Mouse (Mus musculus) cerebellum, adult 9-10 months (tissue): ENCODE data around the gene Rcn3.
A peak's percentile ranks its signal among the peaks of the same experiment; 100 is the strongest.

ENCODE experiments used
- DNase-seq: peaks from one replicate; pipeline ENCODE4 v3.0.0; 2022

Rcn3 gene

DNA sequence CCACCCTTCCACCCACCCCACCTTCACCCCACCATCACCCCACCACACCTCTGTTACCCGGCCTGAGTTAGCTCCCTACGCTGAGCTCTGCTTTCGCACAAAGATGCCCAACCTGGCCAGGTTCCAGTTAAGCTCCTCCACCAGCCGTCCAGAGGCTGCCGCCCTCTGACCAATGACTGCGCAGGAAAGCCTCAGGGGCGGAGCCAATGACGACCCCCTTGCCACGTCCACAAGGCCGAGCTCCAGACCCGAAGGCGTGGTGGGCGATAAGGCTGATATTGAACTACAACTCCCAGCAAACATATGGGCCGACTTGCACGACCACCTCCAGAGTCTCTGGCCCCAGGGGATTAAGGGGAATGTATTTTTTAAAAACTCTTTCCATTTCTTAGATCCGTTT is at the start of gene Rcn3:
TSS of gene Rcn3 (minus strand) at position 174 of the 400 bp plus-strand sequence.
- no peak for DNase-seq

GRCm38 (mm10) chr7:45141319-45141718 is 49.3 kb upstream of the Rcn3 start:
- no peak for DNase-seq

- no peak for DNase-seq
These were observed 48.1 kb upstream of the Rcn3 start for GRCm38 (mm10) chr7:45139904-45140723.

DNA sequence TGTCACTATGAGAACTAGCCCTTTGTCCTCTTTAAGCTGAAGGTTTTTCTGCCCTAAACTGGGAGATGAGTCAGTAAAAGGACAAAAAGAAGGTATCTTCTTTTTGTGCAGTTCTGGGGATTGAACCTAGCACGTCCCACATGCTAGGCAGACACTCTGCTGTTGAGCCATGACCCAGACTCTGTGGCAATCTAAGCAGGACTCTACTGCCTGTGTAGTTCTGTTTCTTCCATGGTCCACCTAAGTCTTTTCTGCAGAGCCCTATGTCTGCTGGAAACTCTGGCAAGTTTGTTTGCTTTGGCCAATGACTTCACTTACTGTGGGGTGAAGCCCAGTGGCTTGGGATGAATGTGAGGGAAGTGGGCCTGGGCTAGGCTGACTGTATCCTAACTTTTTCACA is 46.4 kb upstream of the Rcn3 start:
- DNase-seq: no peak

DNA sequence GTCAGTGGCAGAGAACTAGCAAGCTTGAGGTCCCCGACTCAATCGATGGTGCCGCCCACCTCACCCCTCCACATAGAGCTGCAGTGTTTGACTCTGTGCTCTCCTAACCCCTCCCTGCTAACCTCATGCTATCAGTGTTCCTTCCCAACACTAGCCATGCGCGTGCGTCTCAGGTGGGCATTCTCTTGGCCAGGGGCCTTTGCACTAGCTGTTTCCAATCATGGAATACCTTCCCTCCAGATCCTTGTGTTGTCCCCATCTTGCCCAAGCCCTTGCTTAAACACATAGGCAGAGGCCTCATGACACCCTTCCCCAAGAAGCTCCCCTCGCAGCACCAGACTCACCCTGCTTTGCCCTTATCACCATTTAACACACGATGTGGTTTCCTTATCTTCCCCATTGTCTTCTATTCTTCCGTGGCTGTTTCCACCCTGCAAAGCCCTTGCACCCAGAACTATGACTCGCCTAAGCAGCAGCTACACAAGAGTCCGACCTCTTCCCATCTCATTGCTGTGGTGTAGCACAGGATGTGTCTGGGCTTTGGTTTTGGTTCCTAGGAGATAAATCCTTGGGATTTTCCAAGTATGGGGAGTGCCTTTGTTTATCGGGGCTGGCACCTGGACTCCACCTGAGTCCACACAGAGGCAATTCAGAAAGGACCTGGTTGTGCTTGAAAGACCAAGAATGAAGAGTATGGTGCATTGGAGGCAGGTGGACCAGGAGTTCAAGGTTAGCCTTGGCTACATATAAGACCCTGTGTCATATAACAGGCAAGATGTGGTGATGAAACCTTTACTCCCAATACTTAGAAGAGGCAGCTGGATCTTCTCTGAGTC is 45.4 kb upstream of the Rcn3 start:
- peak; percentile 39 for DNase-seq

DNA sequence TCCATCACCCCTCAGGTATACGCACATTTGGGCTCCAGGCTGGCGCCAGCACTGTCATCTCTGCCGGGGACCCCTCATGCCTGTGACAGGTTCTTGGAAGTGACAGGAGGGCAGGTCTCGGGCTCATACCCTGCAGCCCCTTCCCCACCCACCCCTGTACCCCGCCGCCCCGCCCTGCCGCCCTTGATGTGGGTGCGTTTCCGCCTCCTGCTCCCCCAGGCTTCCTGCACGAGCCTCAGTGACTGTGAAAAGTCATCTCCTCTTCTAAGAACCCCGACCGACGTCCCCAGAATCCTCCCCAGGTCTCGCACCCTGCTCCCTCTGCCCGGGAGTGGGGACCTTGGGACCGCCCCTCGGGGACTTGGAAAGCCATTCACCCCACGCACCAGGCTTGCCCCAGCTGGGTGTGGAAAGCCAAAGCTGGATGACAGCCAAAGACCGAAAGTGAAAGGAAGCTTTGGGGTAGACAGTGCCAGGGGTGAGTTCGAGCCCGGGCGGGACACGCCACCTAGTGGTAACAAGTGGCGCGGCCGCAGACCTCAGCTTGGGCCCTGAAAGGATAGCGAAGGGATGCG is 44.1 kb upstream of the Rcn3 start, which contains the start of the genes Gm45713 and Flt3l:
TSS of gene Gm45713 (minus strand) at position 239 of the 575 bp plus-strand sequence.
TSS of gene Flt3l (minus strand) at position 440 of the 575 bp plus-strand sequence.
- peak; percentile 94 for DNase-seq

GRCm38 (mm10) chr7:45135370-45135769 is 43.3 kb upstream of the Rcn3 start:
- no peak for DNase-seq

GRCm38 (mm10) chr7:45134544-45135026 is 42.6 kb upstream of the Rcn3 start:
- peak; percentile 54 for DNase-seq

DNA sequence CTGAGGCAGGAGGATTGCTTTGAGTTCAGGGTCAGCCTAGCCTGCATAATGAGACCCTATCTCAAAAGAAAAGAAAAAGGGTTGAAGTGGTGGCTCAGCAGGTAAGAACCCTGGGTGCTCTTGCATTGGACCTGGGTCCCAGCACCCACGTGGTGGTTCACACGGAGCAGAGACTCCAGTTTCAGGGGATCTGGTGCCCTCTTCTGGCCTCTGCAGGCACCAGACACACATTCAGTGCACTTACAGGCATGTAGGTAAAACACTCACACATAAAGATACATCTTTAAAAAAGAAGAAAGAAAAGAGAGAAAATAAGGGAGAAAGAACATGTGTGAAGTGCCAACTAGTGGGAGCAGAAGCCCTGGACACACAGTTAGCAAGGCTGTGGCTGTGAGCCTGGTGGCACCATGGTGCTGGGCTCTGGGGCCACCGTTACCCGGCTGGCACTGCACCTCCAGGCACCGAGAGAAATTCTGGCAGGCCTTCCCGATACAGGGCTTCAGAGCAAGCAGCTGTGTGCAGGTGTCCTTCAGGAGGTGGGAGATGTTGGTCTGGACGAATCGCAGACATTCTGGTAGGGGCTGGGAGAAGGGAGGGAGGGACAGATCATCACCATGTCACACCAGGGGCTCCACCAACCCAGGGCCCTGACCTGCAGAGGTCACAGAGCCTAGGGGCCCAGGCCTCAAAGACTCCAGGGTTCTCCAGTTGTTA is 41.6 kb upstream of the Rcn3 start:
- DNase-seq: no peak

DNA sequence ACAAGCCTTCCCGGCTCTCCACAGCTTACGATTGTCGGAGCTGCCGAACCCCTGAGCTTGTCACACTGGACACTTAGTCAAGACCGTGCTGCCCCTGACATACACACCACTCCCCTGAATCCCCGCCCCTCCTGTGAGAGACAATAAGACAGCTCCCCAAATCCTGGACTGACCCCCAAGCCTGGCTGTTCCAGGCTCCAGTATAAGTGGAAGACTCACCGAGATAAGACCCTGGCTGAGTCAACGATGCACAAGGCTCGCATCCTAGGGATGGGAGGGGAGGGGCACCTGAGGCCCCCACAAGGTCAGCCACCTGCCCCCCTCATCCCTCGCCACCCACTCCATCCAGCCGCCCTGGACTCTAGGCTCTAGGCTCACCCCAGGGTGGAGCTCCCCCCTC is 39.8 kb upstream of the Rcn3 start:
- peak; percentile 45 for DNase-seq

DNA sequence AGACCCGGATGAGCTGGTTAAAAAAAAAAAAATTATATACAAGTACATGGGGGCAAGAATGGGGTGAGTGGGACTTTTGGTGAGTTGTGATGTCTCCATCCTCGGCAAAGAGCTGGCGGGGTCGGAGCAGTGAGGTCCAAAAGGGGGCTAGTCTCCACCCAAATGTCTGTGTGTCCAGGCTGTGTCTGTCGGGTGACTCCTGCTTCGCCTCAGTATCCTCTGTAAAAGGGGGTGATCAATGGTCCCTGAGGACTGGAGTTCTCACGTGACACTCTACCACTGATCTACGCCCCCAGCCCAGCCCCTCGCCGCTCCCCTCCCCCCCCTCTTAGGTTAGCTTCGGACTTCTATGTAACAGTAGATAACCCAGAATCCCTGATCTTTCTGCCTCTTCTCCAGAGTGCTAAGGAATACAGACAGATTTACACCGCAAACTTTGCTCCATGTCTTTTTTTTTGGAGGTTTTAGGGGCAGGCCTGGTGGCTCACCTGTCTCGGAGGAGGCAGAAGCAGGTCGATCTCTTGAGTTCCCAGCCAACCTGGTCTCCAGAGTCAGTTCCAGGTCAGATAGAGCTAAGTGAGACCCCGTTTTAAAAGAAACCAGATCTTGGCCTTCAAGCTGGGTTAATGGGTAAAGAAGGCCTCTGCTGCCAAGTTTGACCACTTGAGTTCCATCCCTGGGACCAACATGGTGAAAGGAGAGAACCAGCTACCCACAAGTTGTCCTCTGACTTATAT is 37.9 kb upstream of the Rcn3 start:
- DNase-seq: peak; percentile 49

- DNase-seq: no peak
These were observed 37.3 kb upstream of the Rcn3 start for GRCm38 (mm10) chr7:45129318-45129717.

- peak; percentile 100 for DNase-seq
These were observed 36.7 kb upstream of the Rcn3 start, which contains the start of gene Rpl13a for GRCm38 (mm10) chr7:45128624-45129246. TSS of gene Rpl13a (minus strand) at chr7:45128761.

DNA sequence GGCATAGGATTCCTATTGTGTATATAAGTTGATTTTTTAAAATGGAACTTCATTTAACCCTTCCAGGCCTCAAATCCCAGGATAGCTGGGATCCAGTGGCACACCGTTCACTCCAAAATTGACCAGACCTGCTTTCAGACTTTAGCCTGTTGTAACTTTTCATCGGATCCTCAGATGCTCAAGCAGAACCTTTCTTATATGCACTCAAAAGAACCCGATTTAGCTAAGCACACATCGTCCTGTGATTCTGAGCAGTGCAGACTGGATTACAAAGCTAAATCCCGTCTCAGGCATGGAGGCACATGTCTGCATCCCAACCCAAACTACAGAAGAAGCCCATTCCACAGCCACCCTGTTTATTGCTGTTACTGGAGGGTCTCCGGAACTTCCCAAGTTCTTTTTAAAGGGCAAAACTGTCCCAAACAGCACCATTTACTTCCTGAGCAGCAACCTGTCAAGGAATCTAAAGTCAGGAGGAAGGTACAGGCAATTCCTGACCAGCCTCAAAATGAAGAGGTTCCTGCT is 35.7 kb upstream of the Rcn3 start:
- DNase-seq: no peak

DNA sequence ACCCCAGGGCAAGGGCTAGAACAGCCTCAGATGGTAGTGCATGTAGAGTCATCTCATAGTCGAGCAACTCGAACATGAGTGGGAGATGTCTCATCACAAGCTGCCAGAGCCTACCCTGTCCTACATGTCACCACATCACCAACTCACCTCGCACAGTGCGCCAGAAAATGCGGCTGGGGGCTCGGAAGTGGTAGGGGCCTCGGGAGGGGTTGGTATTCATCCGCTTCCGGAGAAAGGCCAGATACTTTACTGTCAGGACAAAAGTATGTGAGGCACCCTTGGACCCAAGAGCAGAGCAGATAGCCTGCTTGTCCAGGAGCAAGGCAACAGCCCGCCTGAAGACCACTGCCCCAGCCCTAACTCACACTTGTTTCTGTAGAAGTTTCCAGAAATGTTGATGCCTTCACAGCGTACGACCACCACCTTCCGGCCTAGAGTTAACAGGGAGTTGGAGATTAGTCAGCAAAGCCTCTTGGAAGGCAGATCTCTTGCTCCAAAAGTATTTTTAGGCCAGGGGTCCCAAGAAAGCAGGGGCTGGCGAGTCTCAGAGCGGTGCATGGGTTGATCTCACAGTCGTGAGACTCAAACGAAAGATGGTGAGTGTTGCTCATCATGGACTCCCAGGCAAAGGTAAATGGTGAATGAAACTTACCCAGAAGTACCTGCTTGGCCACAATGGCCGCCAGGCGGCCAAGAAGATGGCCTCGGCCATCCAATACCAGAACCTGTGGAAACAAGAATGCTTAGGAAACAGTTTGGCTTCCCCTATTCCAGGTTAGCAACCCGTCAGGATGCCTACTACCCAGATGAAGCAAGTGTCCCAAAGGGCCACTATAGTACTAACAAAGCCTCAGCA is 35.1 kb upstream of the Rcn3 start:
- peak; percentile 51 for DNase-seq

DNA sequence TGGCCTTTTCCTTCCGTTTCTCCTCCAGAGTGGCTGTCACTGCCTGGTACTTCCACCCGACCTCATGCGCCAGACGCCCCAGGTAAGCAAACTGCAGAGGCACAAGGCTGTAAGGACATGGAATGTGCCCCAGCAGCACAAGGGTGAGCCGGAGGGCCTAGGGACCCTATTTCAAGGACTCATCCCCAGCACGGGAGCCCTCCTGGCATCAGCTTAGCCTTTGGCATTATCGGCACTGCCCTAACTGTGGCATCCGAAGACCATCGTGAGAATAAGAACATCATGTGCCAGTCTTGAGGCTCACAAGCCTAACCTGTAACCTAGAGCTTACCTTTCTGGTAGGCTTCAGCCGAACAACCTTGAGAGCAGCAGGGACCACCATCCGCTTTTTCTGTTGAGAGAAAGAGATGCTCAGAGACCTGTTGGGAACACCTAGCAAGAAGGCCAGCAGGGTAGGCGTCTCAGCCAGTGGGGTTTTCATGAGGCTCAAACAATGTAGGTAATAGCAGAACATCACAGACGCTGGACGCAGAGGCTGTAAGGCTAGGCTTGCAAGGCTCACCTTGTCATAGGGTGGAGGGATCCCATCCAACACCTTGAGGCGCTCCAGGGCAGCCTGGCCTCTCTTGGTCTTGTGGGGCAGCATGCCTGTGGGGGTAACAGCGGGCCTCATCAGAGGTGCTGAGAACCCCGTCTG is 34.3 kb upstream of the Rcn3 start:
- DNase-seq: peak; percentile 55

- peak; percentile 43 for DNase-seq
These were observed 33.6 kb upstream of the Rcn3 start for GRCm38 (mm10) chr7:45125649-45126048.

GRCm38 (mm10) chr7:45125144-45125600 is 33.2 kb upstream of the Rcn3 start:
- no peak for DNase-seq
